ENCODE assay signal across 10 mouse cellular contexts in genomic region chr1:186456131-186456530, GRCm38 (mm10).
DNase-seq lines count a peak whose midpoint lies in the region; ATAC-seq and TF ChIP-seq lines count a peak whose summit lies in the region.
"Had no signal": no experiment of that assay in that cellular context is flagged by ENCODE, and none has a peak within 500 bp of the region (broad histone marks: within the 10 kb centered on the region; RNA-seq: fewer than 3 reads in every experiment).

No protein-coding gene starts in this region.

- no peaks in the 10 kb centered on the region for H3K36me3 ChIP-seq in heart, adult 2 months (ENCODE audit: control insufficient read depth, insufficient read depth, low read length)
- H3K36me3 ChIP-seq in liver, postnatal 0 days (replicated peaks; ENCODE audit: insufficient read depth, low read length): no peaks in the 10 kb centered on the region
- no peaks in the 10 kb centered on the region for H3K36me3 ChIP-seq in liver, embryonic 12.5 days
- no peaks in the 10 kb centered on the region for H3K36me3 ChIP-seq in ES-E14 (ENCODE audit: control insufficient read depth, insufficient read depth, low read length, poor library complexity, severe bottlenecking)
- H3K36me3 ChIP-seq: liver, embryonic 13.5 days had no signal

- H3K9me3 ChIP-seq in liver, postnatal 0 days (ENCODE audit: low read length): no peaks in the 10 kb centered on the region
- no peaks in the 10 kb centered on the region for H3K9me3 ChIP-seq in liver, embryonic 12.5 days (replicated peaks)
- H3K9me3 ChIP-seq in ES-E14 (ENCODE audit: control insufficient read depth, insufficient read depth, low read depth, low read length): no peaks in the 10 kb centered on the region
- H3K9me3 ChIP-seq: liver, embryonic 13.5 days had no signal

- no peaks in the 10 kb centered on the region for H3K27me3 ChIP-seq in heart, adult 2 months (ENCODE audit: control insufficient read depth, insufficient read depth, low read length)
- no peaks in the 10 kb centered on the region for H3K27me3 ChIP-seq in liver, postnatal 0 days (ENCODE audit: insufficient read depth, low read length)
- no peaks in the 10 kb centered on the region for H3K27me3 ChIP-seq in liver, embryonic 12.5 days (replicated peaks)
- H3K27me3 ChIP-seq: liver, embryonic 13.5 days had no signal

- H3K4me1 ChIP-seq in heart, adult 2 months (ENCODE audit: control insufficient read depth, insufficient read depth, low read length): no peaks in the 10 kb centered on the region
- no peaks in the 10 kb centered on the region for H3K4me1 ChIP-seq in liver, postnatal 0 days (ENCODE audit: insufficient read depth)
- H3K4me1 ChIP-seq in liver, embryonic 12.5 days: no peaks in the 10 kb centered on the region
- peaks cover 0 to 3% of the 10 kb centered on the region in 2 experiments; a peak in 1 of 4 replicates for H3K4me1 ChIP-seq in ES-E14 (ENCODE audit: control insufficient read depth in 2 of 2, insufficient read depth in 2 of 2, low read length in 2 of 2, poor library complexity in 1 of 2)
- H3K4me1 ChIP-seq: liver, embryonic 13.5 days had no signal

- ATAC-seq in liver, postnatal 0 days: no peak
- ATAC-seq in liver, embryonic 12.5 days: no peak
- ATAC-seq in granulocyte monocyte progenitor cell, adult 5-6 weeks (replicated peaks; ENCODE audit: poor library complexity, severe bottlenecking): peak; percentile 74

- H3K27ac ChIP-seq in heart, adult 2 months: no peak overlapping the region
- no peak overlapping the region for H3K27ac ChIP-seq in liver, postnatal 0 days (ENCODE audit: low read depth)
- no peak overlapping the region for H3K27ac ChIP-seq in liver, embryonic 12.5 days
- no peak overlapping the region for H3K27ac ChIP-seq in ES-E14 (ENCODE audit: insufficient read depth, low read depth, low read length, poor library complexity, severe bottlenecking)
- H3K27ac ChIP-seq: liver, embryonic 13.5 days had no signal

- H3K79me2 ChIP-seq in heart, adult 2 months (replicated peaks; ENCODE audit: control insufficient read depth, insufficient read depth, low read length): no peaks in the 10 kb centered on the region

- WGBS in heart, adult 2 months: over 99% methylated on average over 3 of the region's 3 CpGs
- whole genome bisulfite sequencing in liver, postnatal 0 days (ENCODE audit: insufficient replicate concordance): 92% methylated on average over 3 of the region's 3 CpGs
- WGBS in liver, embryonic 12.5 days (ENCODE audit: insufficient replicate concordance): 89% methylated on average over 3 of the region's 3 CpGs

- in situ Hi-C loops in ES-E14 (cut with MboI; ENCODE audit: low sequenced_read_pairs in 2 of 2, unreplicated experiment in 2 of 2): loop anchor here in 1 of 2 experiments (25.0 kb wide), 1 partner anchor 256 kb away; the partner anchor contains the start of gene Tgfb2

- no peak overlapping the region for H3K4me3 ChIP-seq in heart, adult 2 months
- H3K4me3 ChIP-seq in liver, postnatal 0 days (ENCODE audit: low read depth, low read length): no peak overlapping the region
- no peak overlapping the region for H3K4me3 ChIP-seq in liver, embryonic 12.5 days
- no peak overlapping the region for H3K4me3 ChIP-seq in ES-E14 (ENCODE audit: insufficient read depth in 1 of 2, low read depth in 1 of 2, low read length in 2 of 2, poor library complexity in 1 of 2, severe bottlenecking in 1 of 2)
- H3K4me3 ChIP-seq: liver, embryonic 13.5 days; myocyte had no signal

- intact Hi-C loops in heart, adult 2 months (cut with DNase I): no loop called here

- peak; percentile 73 for TF ChIP-seq CTCF in heart, adult 2 months (IDR thresholded peaks at IDR 0.05)
- TF ChIP-seq CTCF in liver, postnatal 0 days (IDR thresholded peaks at IDR 0.05; ENCODE audit: low read depth): peak; percentile 54

- no peak overlapping the region for H3K9ac ChIP-seq in heart, adult 2 months (ENCODE audit: low read depth, low read length)
- H3K9ac ChIP-seq in liver, postnatal 0 days (replicated peaks): no peak overlapping the region
- H3K9ac ChIP-seq in liver, embryonic 12.5 days: no peak overlapping the region
- no peak overlapping the region for H3K9ac ChIP-seq in ES-E14 (ENCODE audit: insufficient read depth, low read depth, low read length, poor library complexity, severe bottlenecking)
- H3K9ac ChIP-seq: liver, embryonic 13.5 days had no signal

- no peak overlapping the region for H3K4me2 ChIP-seq in liver, postnatal 0 days (ENCODE audit: low read depth, low read length)
- no peak overlapping the region for H3K4me2 ChIP-seq in liver, embryonic 12.5 days
- H3K4me2 ChIP-seq: liver, embryonic 13.5 days had no signal

- TF ChIP-seq EP300 in heart, adult 2 months (IDR thresholded peaks at IDR 0.05; ENCODE audit: insufficient read depth, low read depth, low read length): no peak
- no peak for TF ChIP-seq EP300 in liver, postnatal 0 days (IDR thresholded peaks at IDR 0.05; ENCODE audit: low read depth)

- no peak for TF ChIP-seq POLR2A in heart, adult 2 months (IDR thresholded peaks at IDR 0.05; ENCODE audit: insufficient read depth, low read depth, low read length)

- DNase-seq in heart, adult 2 months: peak in 1 of 2 experiments; percentile 25
- no peak for DNase-seq in heart, adult 11 months
- peak; percentile 22 for DNase-seq in liver, postnatal 0 days
- peak; percentile 51 for DNase-seq in ES-E14 (ENCODE audit: low read depth, low spot score)
- DNase-seq in urinary bladder, postnatal 36 days (ENCODE audit: low spot score in 2 of 2): no peak
- DNase-seq in frontal cortex, postnatal 14 days (ENCODE audit: low spot score in 2 of 2): no peak
- DNase-seq: liver, embryonic 13.5 days had no signal

TF ChIP-seq in ES-E14, 5 proteins besides CTCF, POLR2A, EP300 and RAD21:
- TF ChIP-seq ZC3H11A (IDR thresholded peaks at IDR 0.05; ENCODE audit: borderline replicate concordance, low read depth, low read length) (peak; percentile 95), MAFK (IDR thresholded peaks at IDR 0.05; ENCODE audit: insufficient read depth, low read depth, low read length) (no peak)

Comparison
In these comparisons a context has a peak if more than half of its experiments do, and no peak if none do; other contexts are left out.
1. DNase-seq: peak in liver, postnatal 0 days (single experiment) and ES-E14 (single experiment); none in heart, adult 11 months (single experiment), urinary bladder, postnatal 36 days (0 of 2) and frontal cortex, postnatal 14 days (0 of 2).